Mouse (Mus musculus) embryonic facial prominence, embryonic 14.5 days (tissue): ENCODE measurements around the gene S100a5. TPM values are rescaled to one million over a fixed set of nuclear protein-coding genes. Genes with fewer than 3 reads are reported as not detected.

ENCODE experiments used
- ATAC-seq: fragments of 200-750 bp; cut with Nextera tagmentation; 2 replicates; pipeline ENCODE4 v1.8.0; 2017; ENCODE audit warnings: low read depth, moderate number of reproducible peaks, moderate TSS enrichment
- DNase-seq: peaks from one replicate; pipeline ENCODE4 v3.0.0-alpha.2; 2015; ENCODE audit warnings: low spot score
- H3K27ac ChIP-seq: fragments of 300-500 bp; sonication (generic); replicated peaks from 2 replicates; pipeline ENCODE4 v1.5.1; 2014; ENCODE audit warnings: low read depth, mild to moderate bottlenecking, low read length, moderate library complexity
- H3K27me3 ChIP-seq: fragments of 300-500 bp; sonication (generic); replicated peaks from 2 replicates; pipeline ENCODE4 v1.6.1; 2014; ENCODE audit warnings: low read length; ENCODE audit not compliant: control insufficient read depth, insufficient read depth
- H3K36me3 ChIP-seq: fragments of 300-500 bp; sonication (generic); 2 replicates; pipeline ENCODE4 v1.6.1; 2014; ENCODE audit warnings: low read length, mixed read lengths; ENCODE audit not compliant: control insufficient read depth, insufficient read depth
- H3K4me1 ChIP-seq: fragments of 300-500 bp; sonication (generic); 2 replicates; pipeline ENCODE4 v1.6.1; 2014; ENCODE audit warnings: antibody characterized with exemption, low read length; ENCODE audit not compliant: control insufficient read depth, insufficient read depth
- H3K4me2 ChIP-seq: fragments of 300-500 bp; sonication (generic); 2 replicates; pipeline ENCODE4 v1.6.1; 2014; ENCODE audit warnings: low read depth, mild to moderate bottlenecking, low read length, moderate library complexity, mixed read lengths
- H3K4me3 ChIP-seq: fragments of 300-500 bp; sonication (generic); 2 replicates; pipeline ENCODE4 v1.5.1; 2014; ENCODE audit warnings: low read depth, mild to moderate bottlenecking, low read length
- H3K9ac ChIP-seq: fragments of 300-500 bp; sonication (generic); 2 replicates; pipeline ENCODE4 v1.6.1; 2014; ENCODE audit warnings: low read depth, mild to moderate bottlenecking, low read length, moderate library complexity, mixed read lengths
- H3K9me3 ChIP-seq: fragments of 300-500 bp; sonication (generic); 2 replicates; pipeline ENCODE4 v1.6.1; 2016; ENCODE audit warnings: low read length; ENCODE audit not compliant: control insufficient read depth
- WGBS: fragments of 180-500 bp; shearing (Covaris S2); extraction: QIAGEN DNeasy Blood & Tissue Kit; methylation state at CpG from one replicate; pipeline ENCODE4 v1.1.7; 2014; 5-methylcytosine and 5-hydroxymethylcytosine counted together
- polyA plus RNA-seq: library from polyadenylated mRNA; unstranded; fragments of >200 nt; fragmentation: Nextera tagmentation; extraction: Ambion mirVana; gene quantifications from 2 replicates; pipeline ENCODE4 v1.2.1, GENCODE M21; 2014

Gene S100a5
- polyA plus RNA-seq, 1 experiment from 2014 or later = 1.6 TPM

DNA sequence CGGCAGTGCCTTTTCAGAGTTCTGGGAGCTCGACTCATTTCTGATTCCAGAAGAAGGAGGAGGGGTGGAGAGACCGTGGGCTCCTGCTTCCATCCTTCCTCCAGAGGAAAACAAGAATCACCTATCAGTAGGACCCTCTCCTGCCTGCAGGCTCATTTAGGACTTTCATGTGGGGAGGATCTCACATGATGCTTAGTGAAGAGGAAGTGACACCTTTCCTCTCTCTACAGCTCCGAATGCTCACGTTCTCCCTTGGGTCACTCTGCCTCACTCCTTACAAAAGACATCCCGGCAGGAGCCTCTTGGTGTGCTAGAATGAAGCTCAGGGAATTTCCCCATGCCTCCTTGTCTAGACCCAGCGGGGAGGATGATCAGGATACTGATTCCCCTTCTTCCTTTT lies 13.2 kb downstream of the S100a5 start:
- Histone ChIP-seq H3K36me3 (no peaks in the 10 kb centered on the region), H3K9me3 (0 out of 2 replicates have a peak, but pooled peaks cover 3% of the 10 kb centered on the region), H3K9ac (no peak overlapping the region), H3K4me1 (peaks cover 8% of the 10 kb centered on the region; the same call in 1 of the 2 replicates), H3K27ac (no peak overlapping the region), H3K4me2 (no peak overlapping the region), H3K4me3 (no peak overlapping the region), H3K27me3 (no peaks in the 10 kb centered on the region)
- ATAC-seq (no peak), DNase-seq (no peak)
- WGBS = 55% methylated on average over 7 of the region's 7 CpGs

DNA sequence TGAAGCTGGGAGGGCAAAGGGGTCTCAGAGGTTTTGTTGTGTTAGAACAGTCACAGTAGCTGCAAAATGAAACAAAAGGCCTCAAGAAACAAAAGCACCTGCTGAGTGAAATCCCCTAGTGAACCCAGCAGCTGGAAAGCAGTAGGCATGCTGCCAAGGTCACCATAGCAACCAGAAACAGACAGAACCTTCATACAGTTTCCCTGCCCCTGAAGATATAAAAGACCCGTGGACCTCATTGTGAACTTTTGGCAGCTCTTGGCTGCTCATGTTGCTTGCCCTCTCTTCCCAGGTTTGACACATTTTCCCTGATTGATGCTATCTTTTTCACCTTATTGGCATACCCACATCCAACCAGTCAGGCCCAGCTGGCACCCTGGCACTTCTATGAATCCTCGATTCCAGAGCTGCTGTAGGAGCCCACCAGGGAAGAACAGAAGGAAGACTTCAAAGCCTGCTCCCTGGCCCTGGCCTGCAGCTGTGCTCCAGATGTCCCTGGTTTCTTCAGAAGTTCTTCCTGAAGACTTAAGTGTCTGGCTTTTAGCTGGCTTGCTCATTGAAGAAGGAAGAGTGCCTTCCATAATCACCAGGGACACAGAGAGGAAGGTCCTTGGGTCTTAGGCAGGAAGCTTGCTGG lies 15.2 kb downstream of the S100a5 start:
- DNase-seq (peak; percentile 91), ATAC-seq (peak; percentile 87)
- Histone ChIP-seq H3K4me2 (no peak overlapping the region), H3K36me3 (no peaks in the 10 kb centered on the region), H3K9ac (no peak overlapping the region), H3K4me3 (no peak overlapping the region), H3K27me3 (no peaks in the 10 kb centered on the region), H3K4me1 (peaks cover 8% of the 10 kb centered on the region; the same call in 1 of the 2 replicates), H3K9me3 (no peaks in the 10 kb centered on the region), H3K27ac (no peak overlapping the region)
- WGBS = 9% methylated on average over 2 of the region's 2 CpGs

DNA sequence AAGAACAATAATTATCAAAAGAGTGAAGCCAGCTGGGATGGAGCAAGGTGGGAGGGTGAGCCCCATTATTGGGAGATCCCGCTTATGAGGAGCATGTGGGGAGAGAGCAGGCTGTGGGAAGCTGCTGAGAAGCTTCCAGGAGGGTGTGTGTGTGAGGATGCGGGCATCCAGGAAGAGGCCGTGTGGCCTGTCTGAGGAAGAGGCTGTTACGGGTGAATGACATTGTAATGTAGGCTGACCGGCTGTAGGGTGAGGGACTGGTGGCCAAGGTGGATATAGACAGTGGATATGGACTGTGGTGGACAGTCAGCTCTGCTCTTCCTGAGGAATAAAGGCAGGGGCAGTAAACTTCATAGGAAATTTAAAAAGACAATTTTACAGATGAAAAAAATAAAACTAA lies 17.2 kb downstream of the S100a5 start:
- Histone ChIP-seq H3K9me3 (no peaks in the 10 kb centered on the region), H3K36me3 (no peaks in the 10 kb centered on the region), H3K27me3 (no peaks in the 10 kb centered on the region), H3K9ac (no peak overlapping the region), H3K4me2 (no peak overlapping the region), H3K27ac (no peak overlapping the region), H3K4me1 (peaks cover 8% of the 10 kb centered on the region; the same call in 1 of the 2 replicates), H3K4me3 (no peak overlapping the region)
- WGBS = 73% methylated on average over 5 of the region's 5 CpGs
- DNase-seq (no peak), ATAC-seq (no peak)

DNA sequence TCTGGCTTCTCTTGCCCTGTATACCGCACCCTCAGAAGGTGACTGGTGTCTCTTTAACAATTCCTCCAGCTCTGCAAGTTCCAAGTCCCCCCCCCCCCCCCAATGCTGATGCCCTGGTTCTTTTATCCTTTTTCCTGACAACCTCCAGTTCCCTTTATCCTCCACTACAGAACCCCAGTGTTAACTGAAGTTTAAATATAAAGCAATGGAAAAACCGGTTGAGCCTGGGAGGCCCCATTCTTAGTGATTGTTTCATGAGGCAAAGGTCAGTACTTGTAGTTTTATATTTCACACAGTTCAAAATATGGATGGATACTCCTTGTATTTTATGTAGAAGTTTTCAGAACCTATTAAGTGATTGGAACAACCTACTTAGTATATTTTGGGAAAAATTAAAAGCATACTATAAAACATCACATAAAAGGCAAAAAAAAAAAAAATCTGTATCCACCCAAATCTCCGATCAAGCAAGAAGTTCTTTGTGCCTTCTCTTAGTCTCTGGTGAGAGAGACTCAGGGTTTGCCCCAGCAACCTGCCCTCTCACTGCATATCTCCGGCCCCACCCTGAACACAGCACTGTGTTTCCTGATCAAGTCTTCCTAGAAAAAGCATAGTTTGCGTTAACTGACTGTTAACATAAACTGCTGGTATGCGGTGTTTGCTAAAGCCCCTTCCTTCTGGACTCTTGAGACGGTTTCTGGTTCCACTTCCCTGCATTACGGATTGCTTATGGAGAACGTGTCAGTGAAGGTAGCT lies 18.1 kb downstream of the S100a5 start:
- Histone ChIP-seq H3K4me2 (no peak overlapping the region), H3K27me3 (no peaks in the 10 kb centered on the region), H3K4me1 (peaks cover 8% of the 10 kb centered on the region; the same call in 1 of the 2 replicates), H3K4me3 (no peak overlapping the region), H3K36me3 (no peaks in the 10 kb centered on the region), H3K27ac (no peak overlapping the region), H3K9me3 (no peaks in the 10 kb centered on the region), H3K9ac (no peak overlapping the region)
- DNase-seq (no peak), ATAC-seq (no peak)
- WGBS = 66% methylated on average over 9 of the region's 9 CpGs

DNA sequence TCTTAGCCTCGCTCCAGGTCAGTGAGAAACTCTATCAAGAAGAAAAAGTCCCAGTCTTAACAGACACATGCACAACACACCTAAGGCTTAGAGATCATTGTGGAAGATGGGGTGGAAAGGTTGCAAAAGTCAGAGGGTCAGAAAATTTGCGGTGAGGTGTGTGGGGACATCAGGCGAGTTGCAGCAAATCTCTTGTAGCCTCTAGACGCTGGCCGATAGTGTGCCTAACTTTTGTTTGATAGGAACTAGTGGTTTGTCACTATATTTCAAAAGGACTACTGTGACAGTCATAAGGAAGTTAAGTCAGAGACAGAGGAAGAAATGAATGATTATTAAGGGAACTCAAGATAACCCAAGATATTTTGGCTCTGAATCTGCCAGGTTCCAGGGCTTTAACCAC lies 19.0 kb downstream of the S100a5 start:
- Histone ChIP-seq H3K9me3 (no peaks in the 10 kb centered on the region), H3K9ac (no peak overlapping the region), H3K4me1 (peaks cover 8% of the 10 kb centered on the region; the same call in 1 of the 2 replicates), H3K36me3 (no peaks in the 10 kb centered on the region), H3K27me3 (no peaks in the 10 kb centered on the region), H3K4me2 (no peak overlapping the region), H3K27ac (no peak overlapping the region), H3K4me3 (no peak overlapping the region)
- ATAC-seq = no peak
- no peak for DNase-seq
- 90% methylated on average over 5 of the region's 5 CpGs for WGBS

DNA sequence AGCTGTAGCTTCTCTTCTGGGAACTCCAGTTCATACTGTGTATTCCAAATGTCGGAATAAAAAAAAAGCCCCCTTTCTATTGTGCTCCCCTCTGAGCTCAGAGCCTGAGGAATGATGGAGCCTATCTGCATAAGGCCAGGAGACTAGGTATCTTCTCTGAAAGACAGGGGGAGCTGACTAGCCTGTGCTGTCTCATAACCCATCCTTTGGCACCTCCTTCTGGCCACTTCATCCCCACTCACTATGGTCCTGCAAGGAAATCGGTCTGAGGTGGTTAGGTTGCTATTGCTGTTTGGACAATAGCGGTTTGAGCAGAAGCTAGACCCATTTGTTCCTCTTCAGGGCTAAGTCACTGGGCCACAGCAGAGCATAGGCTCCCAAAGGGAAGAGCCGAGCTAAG lies 19.5 kb downstream of the S100a5 start:
- Histone ChIP-seq H3K9ac (no peak overlapping the region), H3K4me1 (peaks cover 8% of the 10 kb centered on the region; the same call in 1 of the 2 replicates), H3K27ac (no peak overlapping the region), H3K9me3 (no peaks in the 10 kb centered on the region), H3K36me3 (no peaks in the 10 kb centered on the region), H3K4me3 (no peak overlapping the region), H3K27me3 (no peaks in the 10 kb centered on the region), H3K4me2 (no peak overlapping the region)
- ATAC-seq = no peak
- peak; percentile 63 for DNase-seq
- WGBS = 62% methylated on average over 4 of the region's 4 CpGs

DNA sequence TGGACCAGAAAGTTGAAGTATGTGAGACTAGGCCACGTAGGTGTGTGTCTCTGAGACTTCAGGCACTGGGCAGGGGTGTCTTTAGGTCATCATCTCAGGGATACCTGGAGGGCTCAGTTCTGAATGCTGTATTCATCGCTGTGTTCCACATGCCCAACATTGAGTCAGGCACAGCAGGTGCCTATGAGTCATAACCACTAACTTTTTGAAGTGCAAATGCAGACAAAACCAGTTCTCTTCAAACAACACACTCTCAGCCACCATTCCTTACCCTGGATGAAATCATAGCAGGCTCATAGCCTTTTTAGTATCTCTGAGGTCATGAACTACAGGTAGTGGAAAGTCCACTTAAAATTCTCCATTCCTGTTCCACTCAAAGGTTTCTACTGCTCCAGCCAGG lies 21.0 kb downstream of the S100a5 start:
- H3K27ac ChIP-seq = no peak overlapping the region
- WGBS = 85% methylated on average over 2 of the region's 2 CpGs
- H3K4me1 ChIP-seq = no peaks in the 10 kb centered on the region
- no peak for DNase-seq
- H3K4me3 ChIP-seq = no peak overlapping the region
- no peak overlapping the region for H3K9ac ChIP-seq
- no peak for ATAC-seq
- H3K4me2 ChIP-seq = no peak overlapping the region
- no peaks in the 10 kb centered on the region for H3K36me3 ChIP-seq
- no peaks in the 10 kb centered on the region for H3K9me3 ChIP-seq
- no peaks in the 10 kb centered on the region for H3K27me3 ChIP-seq

DNA sequence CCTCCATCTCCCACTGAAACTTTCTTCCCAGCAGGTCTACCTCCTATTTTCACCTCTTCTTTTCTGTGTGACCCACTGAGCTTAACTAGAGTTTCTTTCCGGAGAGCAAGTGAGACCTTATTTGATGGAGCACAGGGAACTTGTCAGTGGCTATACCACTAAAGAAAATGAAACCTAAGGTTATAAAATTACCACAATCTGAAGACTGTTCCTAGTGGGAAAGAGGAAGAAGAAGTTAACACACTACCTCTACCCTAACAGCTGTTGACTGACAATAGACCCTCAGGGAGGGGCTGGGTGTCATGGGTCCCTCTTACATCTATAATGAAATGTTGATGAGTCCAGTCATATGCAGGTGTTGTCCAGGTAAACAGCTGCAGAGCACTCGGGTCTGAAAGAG lies 23.7 kb downstream of the S100a5 start:
- no peak overlapping the region for H3K9ac ChIP-seq
- WGBS = 75% methylated on average over 2 of the region's 2 CpGs

More for the DNA sequence above, 23.7 kb downstream of the S100a5 start:
- Histone ChIP-seq H3K27ac (no peak overlapping the region), H3K27me3 (no peaks in the 10 kb centered on the region), H3K4me1 (no peaks in the 10 kb centered on the region), H3K36me3 (no peaks in the 10 kb centered on the region), H3K4me3 (no peak overlapping the region), H3K9me3 (no peaks in the 10 kb centered on the region), H3K4me2 (no peak overlapping the region)
- ATAC-seq = no peak
- no peak for DNase-seq
